Mouse (Mus musculus) megakaryocyte, embryonic 14.5 days (primary cell): ENCODE measurements around the gene Gm42517.

ENCODE experiments used
- FLI1 ChIP-seq: IDR thresholded peaks from 2 replicates; pipeline ENCODE4 v1.6.1; 2012; ENCODE audit warnings: low read length, inconsistent platforms, mixed read lengths
- GATA1 ChIP-seq: IDR thresholded peaks from 3 replicates; pipeline ENCODE4 v1.6.1; 2012; ENCODE audit warnings: mixed read lengths, low read length, inconsistent platforms, borderline replicate concordance

- TF ChIP-seq GATA1 (no peak), FLI1 (no peak)
Observed at GRCm38 (mm10) chr5:108354056-108354455, 13.7 kb downstream of the Gm42517 start.
